Mouse (Mus musculus) thymus, postnatal 25 days (tissue): ENCODE results near the gene Panx2.
A peak's percentile ranks its signal among the peaks of the same experiment; 100 is the strongest.

Experiments used
- DNase-seq: peaks from one replicate; pipeline ENCODE4 v3.0.0; 2022

The Panx2 gene

DNA sequence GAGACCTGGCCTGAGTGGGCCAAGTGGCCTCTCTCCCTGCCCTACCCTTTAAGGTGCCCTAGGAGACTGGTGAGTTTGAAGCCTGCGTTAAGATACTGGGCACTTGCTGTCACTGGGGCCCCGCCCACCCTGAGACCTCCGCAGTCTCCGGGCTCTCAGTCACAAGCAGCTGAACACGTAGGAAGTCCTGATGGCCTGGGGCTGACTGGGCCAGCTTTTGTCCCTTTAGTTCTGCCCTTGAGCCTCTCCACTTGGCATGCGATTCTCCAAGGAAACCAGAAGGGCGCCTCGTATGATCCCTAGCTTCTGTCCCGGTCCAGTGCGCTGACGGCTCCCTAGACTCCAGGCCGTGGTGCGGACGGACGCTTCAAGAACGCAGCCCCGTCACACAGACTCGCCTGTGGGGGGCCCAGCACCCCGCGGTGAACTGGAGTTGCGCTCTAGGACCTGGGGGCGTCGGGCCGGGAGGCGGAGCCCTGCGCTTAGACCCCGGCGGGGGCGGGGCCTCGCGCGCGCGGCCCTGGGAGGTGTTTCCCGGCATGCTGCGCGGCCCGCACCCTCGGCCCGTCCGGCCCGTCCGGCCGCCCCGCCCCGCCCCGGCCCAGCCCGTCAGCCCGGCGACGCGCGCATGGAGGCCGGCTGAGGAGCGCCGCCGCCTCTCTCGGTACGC is 16.1 kb downstream of the Panx2 start:
- DNase-seq, result peak; percentile 85

DNA sequence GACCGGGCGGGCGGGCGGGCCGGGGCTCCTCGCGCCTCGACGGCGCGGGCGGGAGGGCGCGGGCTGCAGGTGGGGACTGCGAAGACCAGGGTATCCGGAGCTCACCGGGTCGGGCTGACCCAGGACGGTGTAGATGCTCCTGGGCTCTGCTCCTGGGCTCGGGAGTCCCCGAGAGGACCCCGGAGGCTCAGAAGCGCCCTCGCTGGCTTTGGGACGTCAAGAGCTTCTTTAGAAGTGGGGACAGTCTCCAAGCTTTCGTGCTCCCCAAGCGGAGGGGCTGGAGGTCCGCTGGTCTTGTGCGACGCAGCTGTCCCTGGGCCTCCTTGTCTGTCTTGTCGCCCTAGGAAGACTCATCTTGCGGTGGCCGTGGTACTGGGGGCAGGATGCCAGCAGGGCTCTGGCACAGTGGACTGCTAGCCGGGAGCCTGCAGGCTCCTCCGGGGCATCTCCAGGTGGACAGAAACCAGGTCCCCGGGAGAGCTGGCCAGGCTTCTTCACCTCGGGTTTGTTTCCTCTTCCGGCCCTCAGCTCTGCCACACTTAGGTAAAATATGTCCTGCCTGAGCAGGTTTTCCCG is 16.7 kb downstream of the Panx2 start:
- peak; percentile 49 for DNase-seq

DNA sequence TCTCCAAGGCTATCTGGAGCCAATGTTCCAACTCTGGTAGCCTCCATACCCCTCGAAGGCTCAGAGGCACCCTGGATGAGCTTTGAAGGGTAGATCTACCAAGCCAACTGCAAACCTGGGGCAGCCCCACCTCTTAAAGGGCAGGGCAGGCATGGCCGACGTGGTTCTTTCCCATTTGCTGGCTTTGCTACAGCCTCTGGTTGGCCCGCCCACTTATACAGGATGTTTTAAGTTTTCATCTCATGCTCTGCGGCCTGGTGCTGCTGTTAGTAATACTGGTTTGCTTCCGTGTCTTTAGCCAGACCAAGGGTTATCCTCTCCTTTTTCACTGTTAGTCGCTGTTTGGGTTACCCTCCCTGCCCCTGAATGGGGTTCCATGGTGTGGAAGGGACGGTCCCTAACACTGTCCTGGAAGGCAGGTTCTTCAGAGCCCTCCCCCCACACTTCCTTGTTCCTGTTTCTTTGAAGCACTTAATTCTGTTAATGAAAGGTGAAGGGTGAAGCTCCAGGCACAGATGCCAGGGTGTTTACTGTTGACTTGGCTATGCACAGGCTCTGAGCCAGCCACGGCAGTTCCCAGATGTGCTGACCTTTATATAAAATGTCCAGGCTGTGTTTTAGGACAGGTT is 18.8 kb downstream of the Panx2 start:
- DNase-seq, result peak; percentile 71

DNA sequence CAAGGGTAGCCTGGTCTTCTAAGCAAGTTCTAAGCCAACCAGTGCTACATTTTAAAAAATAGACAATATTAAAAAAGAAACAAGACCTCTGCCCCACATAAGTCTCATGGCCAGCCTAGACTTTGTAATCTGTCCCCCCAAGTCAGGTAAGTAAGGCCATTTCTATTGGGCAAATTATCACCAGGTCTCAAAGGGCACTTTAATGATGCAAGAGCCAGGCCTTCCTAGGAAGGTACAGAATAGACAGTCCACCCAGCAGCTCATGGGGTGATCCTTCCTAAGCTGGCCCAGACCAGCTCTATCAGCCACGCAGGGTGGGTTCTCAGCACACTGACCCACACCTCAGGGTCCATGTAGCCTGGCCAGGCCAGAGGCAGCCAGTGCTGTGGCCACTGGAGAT is 24.4 kb downstream of the Panx2 start:
- no peak for DNase-seq

DNA sequence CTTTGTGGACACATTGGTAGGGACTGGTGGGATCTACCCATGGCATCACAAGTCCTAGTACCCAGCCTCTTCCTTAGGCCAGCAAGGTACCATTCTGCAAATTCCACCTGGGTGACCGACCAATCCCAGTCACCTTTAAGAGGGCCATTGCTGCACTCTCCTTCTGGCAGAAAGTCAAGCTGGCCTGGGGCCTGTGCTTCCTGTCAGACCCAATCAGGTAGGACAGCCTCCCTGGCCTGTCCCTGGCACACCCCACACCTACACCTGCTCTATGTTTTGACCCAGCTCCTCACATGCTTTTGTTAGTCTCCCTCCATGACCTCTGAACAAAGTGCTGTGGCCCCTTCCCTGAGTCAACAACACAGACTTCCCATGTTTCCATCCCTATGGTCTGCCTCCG is 25.3 kb downstream of the Panx2 start:
- DNase-seq, result no peak

DNA sequence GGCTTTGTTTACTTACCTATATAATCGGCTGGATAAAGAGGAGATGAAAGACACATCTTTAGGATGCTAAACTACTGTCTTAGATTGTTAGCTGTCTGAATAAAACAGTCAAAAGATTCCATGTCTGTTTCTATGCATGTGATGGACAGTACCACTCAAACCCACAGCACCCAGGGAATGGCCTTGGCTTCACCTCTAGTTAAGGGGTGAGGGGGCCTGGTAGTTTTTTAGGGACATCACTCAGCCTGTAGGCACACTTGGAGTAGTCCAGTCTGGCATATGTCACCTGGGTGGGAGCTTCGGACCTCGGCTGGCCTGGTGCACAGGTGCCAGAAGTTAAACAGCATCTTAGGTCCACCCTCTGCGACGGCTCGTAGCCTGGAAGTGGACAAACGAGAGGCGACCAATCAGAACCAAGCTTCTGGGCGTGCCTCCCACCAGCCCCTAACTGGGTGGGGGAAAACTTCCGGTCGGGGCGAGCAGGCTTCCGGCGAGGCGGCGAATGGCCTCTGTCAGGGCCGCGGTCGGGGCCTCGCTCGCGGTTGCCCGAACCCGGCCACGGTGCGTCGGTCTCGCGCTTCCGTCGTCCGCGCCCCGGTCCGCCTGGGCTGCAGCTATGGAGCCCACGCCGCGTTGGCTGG is 29.2 kb downstream of the Panx2 start, which contains the start of gene Selenoo:
Selenoo (plus strand) TSS at position 478 of the 641 bp plus-strand sequence.
- DNase-seq, result peak; percentile 83

DNA sequence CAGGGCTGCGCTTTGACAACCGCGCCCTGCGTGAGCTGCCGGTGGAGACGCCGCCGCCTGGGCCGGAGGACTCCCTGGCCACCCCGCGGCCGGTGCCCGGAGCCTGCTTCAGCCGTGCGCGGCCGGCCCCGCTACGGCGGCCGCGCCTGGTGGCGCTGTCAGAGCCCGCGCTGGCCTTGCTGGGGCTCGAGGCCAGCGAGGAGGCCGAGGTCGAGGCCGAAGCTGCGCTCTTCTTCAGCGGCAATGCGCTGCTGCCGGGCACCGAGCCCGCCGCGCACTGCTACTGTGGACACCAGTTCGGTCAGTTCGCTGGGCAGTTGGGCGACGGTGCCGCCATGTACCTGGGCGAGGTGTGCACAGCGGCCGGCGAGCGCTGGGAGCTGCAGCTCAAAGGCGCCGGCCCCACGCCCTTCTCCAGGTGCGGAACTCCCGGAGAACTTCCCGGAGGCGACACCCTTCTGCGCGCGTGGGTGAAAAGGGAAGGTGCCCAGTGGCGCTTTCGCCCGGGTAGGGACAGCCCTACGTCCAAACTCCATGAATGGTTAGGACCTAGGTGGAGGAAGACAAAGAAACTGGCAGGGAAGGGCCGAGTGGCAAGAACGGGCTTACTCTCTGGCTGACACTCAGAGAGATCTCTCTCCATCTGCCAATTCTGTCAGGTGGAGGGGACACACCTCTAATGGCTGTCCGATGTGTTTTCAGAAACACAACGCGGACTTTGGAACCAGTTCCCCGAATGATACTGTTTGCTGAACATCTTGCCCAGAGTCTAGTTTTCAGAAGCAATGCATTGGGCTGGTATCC is 29.9 kb downstream of the Panx2 start:
- peak; percentile 28 for DNase-seq

DNA sequence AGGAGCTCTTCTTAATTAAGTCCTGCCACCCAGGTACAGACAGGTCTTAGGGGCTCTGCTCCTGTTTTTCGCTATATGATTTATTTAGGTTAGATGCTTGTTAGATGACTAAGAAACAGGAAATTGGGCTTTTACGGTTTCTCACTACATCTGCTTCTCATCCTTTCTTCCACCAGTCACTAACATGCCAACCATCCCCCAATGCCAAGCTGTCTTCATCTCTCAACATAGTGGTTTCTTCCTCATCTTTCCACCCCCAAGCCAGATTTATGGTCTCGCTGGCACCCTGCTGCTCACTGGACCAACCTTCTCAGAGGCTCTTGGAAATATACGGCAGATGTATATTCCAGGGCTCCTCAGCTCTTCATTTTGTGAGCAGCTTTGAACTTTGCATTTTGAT is 31.1 kb downstream of the Panx2 start:
- DNase-seq, result no peak

DNA sequence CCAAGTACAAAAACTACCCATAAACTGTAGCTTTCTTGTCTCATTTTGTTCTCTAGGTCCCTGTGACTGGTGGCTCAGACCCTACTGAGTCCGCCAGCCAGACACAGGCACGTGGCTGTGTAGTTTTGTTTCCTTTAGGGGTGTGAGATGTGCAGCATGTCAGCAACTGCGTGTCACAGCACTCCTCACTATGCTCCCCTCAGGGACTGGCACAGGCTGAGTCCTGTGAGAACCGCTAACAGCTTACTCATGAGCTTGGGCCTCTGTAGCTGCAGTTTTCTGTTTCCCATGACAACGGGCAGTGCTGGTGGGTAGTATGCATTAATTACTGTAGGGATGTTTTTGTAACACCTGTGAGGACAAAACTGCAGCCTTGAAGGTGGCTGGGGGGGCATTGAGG is 32.6 kb downstream of the Panx2 start:
- no peak for DNase-seq

DNA sequence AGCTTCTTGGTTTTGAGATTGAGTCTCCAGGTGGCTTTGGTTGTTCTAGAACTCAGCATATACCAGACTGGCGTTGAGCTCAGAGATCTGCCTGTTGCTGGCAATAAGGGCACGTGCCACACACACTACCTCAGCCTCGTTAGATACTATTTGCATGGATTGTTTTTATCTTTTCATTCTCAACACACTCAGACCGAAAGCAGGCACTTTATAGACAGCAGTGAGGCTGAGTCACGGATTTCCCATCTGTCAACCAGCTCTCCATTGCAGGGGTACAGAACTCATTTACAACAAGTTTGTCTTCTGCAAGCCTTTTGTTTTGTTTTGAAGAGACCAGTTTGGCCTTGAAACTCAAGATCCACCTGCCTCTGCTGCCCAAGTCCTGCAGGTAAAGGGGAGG is 37.9 kb downstream of the Panx2 start:
- DNase-seq, result no peak

DNA sequence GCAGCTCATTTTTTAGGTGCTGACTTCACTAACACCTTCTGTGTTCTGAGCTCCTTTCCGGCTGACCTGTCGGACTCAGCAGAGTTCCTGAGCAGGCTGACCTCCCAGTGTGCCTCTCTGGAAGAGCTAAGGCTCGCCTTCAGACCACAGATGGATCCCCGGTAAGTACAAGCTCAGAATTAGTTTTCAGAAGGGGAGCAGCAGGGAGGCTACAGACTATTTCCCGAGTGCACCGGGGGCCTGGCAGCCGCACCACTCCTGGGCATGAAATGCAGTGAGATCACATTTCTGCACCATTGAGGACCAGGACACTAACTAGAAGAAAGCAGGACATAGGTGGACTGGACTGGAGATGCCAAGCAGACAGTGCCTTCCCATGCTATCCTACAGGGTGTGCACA is 39.1 kb downstream of the Panx2 start:
- no peak for DNase-seq

DNA sequence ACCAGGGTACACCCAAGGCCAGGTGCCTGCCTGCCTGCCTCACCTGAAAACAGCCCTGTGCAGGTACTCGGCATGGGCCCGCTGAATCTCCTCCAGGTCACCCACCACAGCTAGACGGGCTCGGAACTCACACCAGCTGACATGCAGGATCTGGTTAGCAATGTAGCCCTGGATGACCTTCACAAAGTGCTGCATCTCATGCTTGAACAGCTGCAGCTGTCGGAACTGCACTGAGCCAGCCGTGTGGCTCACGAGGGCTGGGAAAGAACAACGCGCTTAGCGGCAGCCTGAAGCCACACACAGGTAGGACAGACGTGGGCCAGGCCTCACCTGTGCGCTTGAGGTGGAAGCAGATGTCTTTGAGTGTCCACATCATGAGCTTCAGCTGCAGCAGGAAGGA is 41.3 kb downstream of the Panx2 start:
- no peak for DNase-seq

DNA sequence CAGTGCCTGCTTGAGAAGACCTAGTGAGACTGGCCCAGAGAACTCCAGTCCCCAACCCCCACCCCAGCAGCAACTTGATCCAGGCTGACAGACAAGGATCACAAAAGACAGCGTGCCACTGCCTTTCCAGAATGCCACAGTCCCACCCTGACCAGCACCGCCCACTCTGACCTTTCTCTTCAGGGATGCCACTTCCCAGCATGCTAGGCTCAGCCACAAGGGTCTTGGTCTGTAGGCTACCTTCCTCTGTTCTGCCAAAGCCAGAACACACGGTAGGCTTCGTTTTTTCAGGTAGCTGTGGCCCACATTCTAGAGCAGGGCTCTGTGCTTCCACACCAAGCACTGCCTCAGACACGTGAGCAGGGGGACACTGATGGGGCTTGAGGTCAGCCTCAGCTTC is 43.1 kb downstream of the Panx2 start:
- DNase-seq, result no peak

DNA sequence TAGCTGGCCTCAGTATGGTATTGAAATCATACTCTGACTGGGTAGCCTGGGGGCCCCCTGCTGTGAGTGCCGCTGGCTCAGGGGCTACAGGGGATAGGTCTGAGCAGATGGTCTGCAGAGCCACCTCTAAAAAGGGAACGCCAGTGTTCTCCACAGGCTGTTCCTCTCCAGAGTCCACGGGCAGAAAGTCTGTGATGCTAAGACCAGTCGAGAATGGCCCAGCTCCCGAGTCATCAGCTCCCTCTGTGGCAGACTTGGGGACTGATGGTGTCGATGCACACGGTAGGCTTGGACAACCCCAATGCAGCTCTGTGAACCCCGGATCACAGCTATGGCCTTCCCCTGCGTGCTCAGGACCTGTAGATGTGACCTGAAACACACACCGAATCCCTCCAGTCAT is 44.4 kb downstream of the Panx2 start:
- no peak for DNase-seq

DNA sequence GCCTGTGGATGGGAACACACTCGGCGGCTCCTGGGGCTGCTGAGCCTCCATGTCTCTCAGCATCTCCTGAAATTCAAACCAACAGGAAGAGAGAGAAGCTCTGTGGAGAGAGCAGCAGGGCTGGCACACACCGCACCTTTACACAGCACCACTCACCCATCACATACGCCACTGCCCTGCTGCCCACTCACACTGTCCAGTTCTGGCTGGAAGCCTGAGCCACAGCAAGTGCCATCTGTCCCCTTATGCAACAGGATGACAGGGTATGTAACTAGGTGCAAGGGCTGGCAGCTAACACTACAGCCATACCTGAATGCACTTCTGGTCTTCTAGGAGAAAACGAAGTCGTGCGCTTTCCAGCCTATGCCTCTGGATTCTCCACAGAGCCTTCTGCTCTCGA is 44.9 kb downstream of the Panx2 start:
- DNase-seq, result no peak

DNA sequence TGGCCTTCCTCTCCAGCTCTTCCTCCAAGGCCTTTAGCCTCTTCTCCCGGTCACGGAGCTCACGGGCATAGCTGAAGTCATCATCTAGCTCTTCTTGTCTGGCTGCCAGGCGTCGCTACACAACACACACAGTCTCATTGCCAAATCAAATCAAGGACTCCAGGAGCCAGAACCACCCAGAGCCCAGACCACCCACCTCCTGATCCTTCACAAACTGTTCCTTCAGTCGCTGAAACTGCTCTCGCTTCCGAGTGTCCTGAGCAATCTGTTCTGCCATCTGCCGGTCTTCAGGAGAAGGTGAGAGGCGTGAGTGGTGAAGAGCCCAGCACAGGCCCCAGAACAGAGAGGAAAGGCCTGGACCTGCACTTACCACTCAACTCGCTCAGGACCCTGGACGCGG is 46.5 kb downstream of the Panx2 start:
- DNase-seq, result no peak

DNA sequence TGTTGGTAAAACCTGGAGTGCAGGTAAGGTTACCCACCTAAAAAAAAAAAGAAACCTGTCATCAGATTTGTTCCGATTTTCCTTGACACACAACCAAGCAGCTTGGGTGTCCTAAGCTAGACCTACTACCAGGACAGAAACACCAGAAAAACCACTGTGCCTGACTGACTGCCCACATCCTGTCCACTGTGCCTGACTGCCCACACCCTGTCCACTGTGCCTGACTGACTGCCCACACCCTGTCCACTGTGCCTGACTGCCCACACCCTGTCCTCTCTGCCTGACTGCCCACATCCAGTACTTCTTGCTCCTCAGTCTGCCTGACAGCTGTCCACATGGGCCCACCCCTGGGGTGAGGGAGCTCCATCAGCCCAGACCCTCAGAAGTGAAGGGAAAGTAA is 47.4 kb downstream of the Panx2 start:
- DNase-seq, result no peak

DNA sequence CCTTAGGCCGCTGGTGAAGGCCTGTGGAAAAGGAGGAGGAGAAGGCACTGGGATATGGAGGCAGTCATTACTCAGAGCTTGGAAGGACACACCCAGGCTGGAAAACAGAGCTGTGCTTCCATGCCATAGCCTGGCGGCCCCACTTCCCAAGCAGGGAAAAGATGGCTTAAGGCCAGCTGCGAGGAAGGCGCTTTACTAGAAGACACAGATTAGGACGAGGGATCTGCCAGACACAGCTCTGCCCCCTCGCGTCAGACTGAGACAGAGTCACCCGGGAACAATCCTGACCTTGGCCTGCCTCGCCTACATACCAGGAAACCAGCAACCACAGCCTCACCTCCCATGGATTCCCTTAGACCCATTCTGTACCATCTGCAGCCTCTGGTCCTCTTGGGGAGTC is 50.6 kb downstream of the Panx2 start:
- no peak for DNase-seq

DNA sequence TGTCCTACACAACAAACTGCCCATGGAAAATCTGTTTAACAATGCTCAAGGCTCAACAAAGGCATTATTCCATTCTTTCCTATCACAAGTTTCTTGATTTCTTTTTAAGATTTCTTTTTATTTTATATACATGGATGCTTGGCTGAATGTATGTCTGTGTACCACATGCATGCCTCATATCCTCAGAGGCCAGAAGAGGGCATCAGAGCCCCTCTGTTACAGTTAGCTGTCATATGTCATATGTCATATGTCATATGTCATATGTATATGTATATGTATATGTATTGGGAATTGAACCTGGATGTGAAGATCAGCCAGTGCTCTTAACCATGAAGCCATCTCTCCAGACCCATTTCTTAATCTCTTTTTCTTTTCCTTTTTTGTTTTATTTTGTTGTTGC is 58.5 kb downstream of the Panx2 start:
- peak; percentile 36 for DNase-seq

DNA sequence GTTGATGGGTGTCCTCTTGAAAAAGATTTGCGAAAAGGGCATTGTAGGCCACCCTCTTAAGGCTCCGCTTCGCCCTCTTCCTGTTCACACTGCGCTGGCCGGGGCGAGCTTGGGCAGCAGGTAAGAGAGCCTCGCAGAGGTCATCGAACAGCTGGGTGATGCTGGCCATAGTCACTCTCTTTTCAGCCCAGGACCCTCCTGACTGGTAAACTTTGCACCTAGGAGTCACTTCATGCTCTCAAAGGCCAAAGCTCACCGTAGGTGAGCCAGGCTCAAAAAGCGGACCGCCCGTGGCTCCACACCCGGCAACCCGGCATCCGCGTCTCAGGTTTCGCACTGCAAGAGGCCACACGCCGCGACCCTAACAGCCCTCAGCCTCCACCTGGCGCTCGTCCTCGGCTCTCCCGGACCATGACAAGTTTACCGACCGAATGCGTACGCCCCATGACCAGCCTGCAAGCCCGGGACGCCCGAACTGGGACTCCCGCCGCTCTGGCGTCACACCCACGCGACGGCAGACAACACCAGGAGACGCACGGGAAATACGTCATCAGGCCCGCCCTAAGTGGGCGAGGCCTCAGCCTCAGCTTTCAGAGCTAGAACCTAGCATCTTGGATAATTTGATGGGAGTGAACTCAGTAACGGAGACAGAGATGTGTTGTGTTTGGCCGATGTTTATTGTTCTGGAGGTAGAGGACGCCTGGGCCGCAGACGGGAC is 63.3 kb downstream of the Panx2 start, which contains the start of gene Tubgcp6:
Tubgcp6 (minus strand) TSS at position 464 of the 718 bp plus-strand sequence.
- DNase-seq, result peak; percentile 94
